Mouse (Mus musculus) brown adipose tissue, adult 24 weeks (tissue): ENCODE measurements around the gene Fkbp1b. TPM values are rescaled to one million over a fixed set of nuclear protein-coding genes. Genes with fewer than 3 reads are reported as not detected.

ENCODE experiments used
- H3K27ac ChIP-seq: fragments of 200-500 bp; replicated peaks from 2 replicates; pipeline ENCODE4 v1.5.1; 2012; ENCODE audit warnings: low read depth, mild to moderate bottlenecking, low read length
- H3K4me1 ChIP-seq: fragments of 200-500 bp; 2 replicates; pipeline ENCODE4 v1.6.1; 2012; ENCODE audit warnings: low read length, mixed read lengths; ENCODE audit not compliant: control insufficient read depth, insufficient read depth, insufficient read length
- H3K4me3 ChIP-seq: fragments of 200-500 bp; 2 replicates; pipeline ENCODE4 v1.5.1; 2012; ENCODE audit warnings: low read depth, mild to moderate bottlenecking, low read length, moderate library complexity; ENCODE audit not compliant: insufficient read depth
- polyA plus RNA-seq: library from polyadenylated mRNA; stranded (reverse); fragments of >200 nt; gene quantifications from 2 replicates; pipeline ENCODE4 v1.2.4, GENCODE M21; 2012; ENCODE audit not compliant: missing spikeins, insufficient read depth, insufficient read length

Gene Fkbp1b
- polyA plus RNA-seq, 1 experiment: 1.4 TPM

- Histone ChIP-seq H3K4me3 (no peak overlapping the region), H3K27ac (no peak overlapping the region)
Observed at GRCm38 (mm10) chr12:4864338-4864690, 22.9 kb upstream of the Fkbp1b start.

GRCm38 (mm10) chr12:4863654-4864337 is 22.4 kb upstream of the Fkbp1b start:
- no peak overlapping the region for H3K4me3 ChIP-seq
- no peaks in the 10 kb centered on the region for H3K4me1 ChIP-seq
- H3K27ac ChIP-seq: no peak overlapping the region

More at GRCm38 (mm10) chr12:4864338-4864690, 22.9 kb upstream of the Fkbp1b start:
- H3K4me1 ChIP-seq: no peaks in the 10 kb centered on the region

GRCm38 (mm10) chr12:4862672-4863071 is 21.3 kb upstream of the Fkbp1b start:
- H3K4me3 ChIP-seq: no peak overlapping the region
- no peak overlapping the region for H3K27ac ChIP-seq
- no peaks in the 10 kb centered on the region for H3K4me1 ChIP-seq

GRCm38 (mm10) chr12:4859241-4859914 is 18.0 kb upstream of the Fkbp1b start:
- no peak overlapping the region for H3K27ac ChIP-seq
- H3K4me1 ChIP-seq: no peaks in the 10 kb centered on the region
- H3K4me3 ChIP-seq: no peak overlapping the region

- H3K4me3 ChIP-seq: no peak overlapping the region
- no peak overlapping the region for H3K27ac ChIP-seq
- H3K4me1 ChIP-seq: no peaks in the 10 kb centered on the region
Observed at GRCm38 (mm10) chr12:4856834-4857233, 15.4 kb upstream of the Fkbp1b start.

- Histone ChIP-seq H3K27ac (no peak overlapping the region), H3K4me3 (no peak overlapping the region), H3K4me1 (no peaks in the 10 kb centered on the region)
Observed at GRCm38 (mm10) chr12:4856160-4856559, 14.8 kb upstream of the Fkbp1b start.

- peak overlapping the region; percentile 99 for H3K4me3 ChIP-seq
- H3K27ac ChIP-seq: no peak overlapping the region
- H3K4me1 ChIP-seq: peaks cover 3% of the 10 kb centered on the region; the same call in 1 of the 2 replicates
Observed at GRCm38 (mm10) chr12:4843741-4844140, 2.4 kb upstream of the Fkbp1b start.

GRCm38 (mm10) chr12:4842890-4843597 is 1.7 kb upstream of the Fkbp1b start, which contains the start of gene Wdcp:
Gene Wdcp (plus strand): TSS chr12:4843303.
- H3K4me3 ChIP-seq: peak within 1 kb of the TSS; percentile 99
- H3K27ac ChIP-seq: peak within 1 kb of the TSS; percentile 86
- H3K4me1 ChIP-seq: peaks cover 3% of the 10 kb centered on the region; the same call in 1 of the 2 replicates

GRCm38 (mm10) chr12:4842456-4842855 is 1.1 kb upstream of the Fkbp1b start:
- peak overlapping the region; percentile 80; the same call in 1 of the 2 replicates for H3K4me3 ChIP-seq
- H3K27ac ChIP-seq: no peak overlapping the region
- peaks cover 3% of the 10 kb centered on the region; the same call in 1 of the 2 replicates for H3K4me1 ChIP-seq

- H3K27ac ChIP-seq: no peak overlapping the region
- peaks cover 3% of the 10 kb centered on the region; the same call in 1 of the 2 replicates for H3K4me1 ChIP-seq
- peak overlapping the region; percentile 80 for H3K4me3 ChIP-seq
Observed at GRCm38 (mm10) chr12:4840741-4841140, 650 bp downstream of the Fkbp1b start.

- Histone ChIP-seq H3K27ac (no peak overlapping the region), H3K4me1 (peaks cover 3% of the 10 kb centered on the region; the same call in 1 of the 2 replicates), H3K4me3 (0 out of 2 replicates have a peak overlapping the region, but pooled peaks have one; percentile 80)
Observed at GRCm38 (mm10) chr12:4840010-4840409, 1.4 kb downstream of the Fkbp1b start.

GRCm38 (mm10) chr12:4836959-4837358 is 4.4 kb downstream of the Fkbp1b start:
- Histone ChIP-seq H3K4me1 (peaks cover 2% of the 10 kb centered on the region; the same call in 1 of the 2 replicates), H3K27ac (no peak overlapping the region), H3K4me3 (no peak overlapping the region)

- Histone ChIP-seq H3K27ac (no peak overlapping the region), H3K4me1 (no peaks in the 10 kb centered on the region), H3K4me3 (no peak overlapping the region)
Observed at GRCm38 (mm10) chr12:4827256-4827655, 14.1 kb downstream of the Fkbp1b start.

GRCm38 (mm10) chr12:4817361-4818101 is 23.9 kb downstream of the Fkbp1b start, which contains the start of gene Sf3b6:
Gene Sf3b6 (plus strand): TSS chr12:4817544.
- Histone ChIP-seq H3K27ac (peak within 1 kb of the TSS; percentile 72), H3K4me1 (no peaks in the 10 kb centered on the region), H3K4me3 (peak within 1 kb of the TSS; percentile 93)
